Mouse (Mus musculus) kidney, postnatal 0 days (tissue): ENCODE measurements at regions not wholly inside any gene's neighbourhood (a gene's known extent, or its start where the extent isn't known, plus 50 kb on each side); places are given as distances from the start of the nearest gene placed in this dataset.

ENCODE experiments used
- ATAC-seq: fragments of 200-750 bp; cut with Nextera tagmentation; replicated peaks from 2 replicates; pipeline ENCODE4 v1.8.0; 2017; ENCODE audit warnings: low read depth, moderate number of reproducible peaks, moderate TSS enrichment, moderate library complexity; ENCODE audit not compliant: low FRiP score
- DNase-seq: peaks from one replicate; pipeline ENCODE4 v3.0.0-alpha.2; 2016; ENCODE audit warnings: low spot score
- H3K27ac ChIP-seq: fragments of 300-500 bp; sonication (generic); 2 replicates; pipeline ENCODE4 v1.5.1; 2014; ENCODE audit warnings: mild to moderate bottlenecking
- H3K27me3 ChIP-seq: fragments of 300-500 bp; sonication (generic); 2 replicates; pipeline ENCODE4 v1.6.1; 2014; ENCODE audit warnings: low read length, mixed read lengths; ENCODE audit not compliant: insufficient read depth
- H3K36me3 ChIP-seq: fragments of 300-500 bp; sonication (generic); 2 replicates; pipeline ENCODE4 v1.6.1; 2014; ENCODE audit warnings: low read length, mixed read lengths; ENCODE audit not compliant: insufficient read depth
- H3K4me1 ChIP-seq: fragments of 300-500 bp; sonication (generic); replicated peaks from 2 replicates; pipeline ENCODE4 v1.6.1; 2014; ENCODE audit warnings: antibody characterized with exemption, low read length, mixed read lengths; ENCODE audit not compliant: insufficient read depth
- H3K4me2 ChIP-seq: fragments of 300-500 bp; sonication (generic); 2 replicates; pipeline ENCODE4 v1.6.1; 2014; ENCODE audit warnings: mild to moderate bottlenecking, low read length, moderate library complexity, mixed read lengths
- H3K4me3 ChIP-seq: fragments of 300-500 bp; sonication (generic); replicated peaks from 2 replicates; pipeline ENCODE4 v1.5.1; 2014; ENCODE audit warnings: low read depth, low read length
- H3K9ac ChIP-seq: fragments of 300-500 bp; sonication (generic); 2 replicates; pipeline ENCODE4 v1.6.1; 2014; ENCODE audit warnings: low read depth, low read length
- H3K9me3 ChIP-seq: fragments of 300-500 bp; sonication (generic); replicated peaks from 2 replicates; pipeline ENCODE4 v1.6.1; 2016; ENCODE audit warnings: low read length, inconsistent platforms, mixed read lengths
- CTCF ChIP-seq: IDR thresholded peaks from 2 replicates; pipeline ENCODE4 v1.5.1; 2016; ENCODE audit warnings: antibody characterized with exemption, low read depth, mild to moderate bottlenecking, moderate library complexity
- WGBS: fragments of 180-500 bp; shearing (Covaris S2); extraction: QIAGEN DNeasy Blood & Tissue Kit; methylation state at CpG from one replicate; pipeline ENCODE4 v1.1.7; 2014; 5-methylcytosine and 5-hydroxymethylcytosine counted together

DNA sequence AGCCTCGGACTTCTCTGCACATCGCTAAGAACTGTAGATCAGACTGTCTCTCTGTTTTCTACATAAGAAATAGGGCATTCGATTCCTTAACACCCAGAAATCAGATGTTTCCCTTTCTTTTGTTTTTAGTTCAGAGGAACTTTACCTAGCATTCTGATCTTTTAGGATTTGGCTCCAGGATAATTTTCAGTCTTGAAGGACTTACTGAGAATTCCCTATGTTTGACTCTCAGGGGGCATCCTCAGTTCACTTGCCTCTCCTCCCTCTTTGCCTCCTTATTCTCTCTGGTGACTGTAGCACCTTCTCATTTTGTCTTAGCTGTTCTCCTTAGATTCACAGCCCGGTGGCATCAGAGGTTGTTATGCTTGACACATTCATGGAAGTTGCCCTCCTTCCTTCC is 123.8 kb upstream of the Cpm start:
- Histone ChIP-seq H3K9ac (no peak overlapping the region), H3K27me3 (no peaks in the 10 kb centered on the region), H3K36me3 (no peaks in the 10 kb centered on the region), H3K4me1 (no peaks in the 10 kb centered on the region), H3K9me3 (no peaks in the 10 kb centered on the region), H3K27ac (no peak overlapping the region), H3K4me3 (no peak overlapping the region), H3K4me2 (no peak overlapping the region)
- DNase-seq (no peak), ATAC-seq (no peak)
- 66% methylated on average over 4 of the region's 4 CpGs for WGBS
- TF ChIP-seq CTCF, result no peak

DNA sequence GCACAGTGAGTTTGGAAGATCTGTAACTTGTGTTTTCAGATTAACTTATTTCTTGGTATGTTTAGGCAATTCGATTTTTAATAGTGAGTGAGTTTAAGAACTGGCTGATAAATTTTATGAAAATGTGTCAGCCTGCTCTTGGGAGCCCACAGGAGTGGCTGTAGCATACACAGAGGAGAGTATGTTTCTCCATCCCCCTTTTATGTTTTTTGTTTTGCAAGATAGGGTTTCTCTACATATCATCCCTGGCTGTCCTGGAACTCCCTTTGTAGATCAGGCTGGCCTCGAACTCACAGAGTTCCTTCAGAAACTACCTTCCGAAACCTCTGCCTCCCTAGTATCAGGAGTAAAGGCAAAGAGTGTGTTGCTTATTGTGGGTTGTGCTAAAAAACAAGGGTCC is 124.2 kb upstream of the Cpm start:
- TF ChIP-seq CTCF, result no peak
- 72% methylated on average over 3 of the region's 3 CpGs for WGBS
- DNase-seq (no peak), ATAC-seq (no peak)
- Histone ChIP-seq H3K9ac (no peak overlapping the region), H3K4me2 (no peak overlapping the region), H3K27ac (no peak overlapping the region), H3K9me3 (no peaks in the 10 kb centered on the region), H3K36me3 (no peaks in the 10 kb centered on the region), H3K27me3 (no peaks in the 10 kb centered on the region), H3K4me3 (no peak overlapping the region), H3K4me1 (no peaks in the 10 kb centered on the region)

DNA sequence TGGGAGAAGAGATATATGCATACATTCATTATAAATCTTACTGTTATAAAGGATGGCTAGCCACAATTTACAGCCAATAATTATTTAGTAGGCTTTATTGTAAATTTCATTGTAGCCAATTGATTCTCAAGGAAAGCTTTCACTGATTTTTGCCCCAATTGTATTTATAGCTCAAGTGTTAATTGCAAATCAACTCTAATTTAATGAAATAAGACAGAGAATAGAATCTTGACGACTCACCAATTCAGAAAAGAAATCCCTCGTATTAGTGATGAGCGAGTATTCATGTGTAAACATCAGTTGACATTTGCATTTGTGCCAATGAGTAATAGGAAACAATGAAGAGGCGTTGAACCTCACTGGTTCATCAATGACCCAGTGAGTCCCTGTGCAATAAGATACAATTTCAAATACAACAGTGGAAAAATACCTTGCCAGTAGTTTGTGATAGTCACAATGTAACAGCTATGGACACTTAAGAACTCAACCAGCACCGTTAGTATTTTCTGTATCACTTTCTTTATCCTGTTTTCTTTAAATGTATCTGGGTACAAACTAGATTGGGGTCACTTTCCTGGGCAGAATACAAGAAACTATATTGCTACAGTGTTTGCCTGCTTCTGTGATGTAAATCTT is 124.6 kb upstream of the Cpsf6 start:
- no peaks in the 10 kb centered on the region for H3K9me3 ChIP-seq
- H3K27me3 ChIP-seq, result no peaks in the 10 kb centered on the region
- no peak for DNase-seq
- no peak overlapping the region for H3K9ac ChIP-seq
- H3K36me3 ChIP-seq, result no peaks in the 10 kb centered on the region
- H3K4me2 ChIP-seq, result no peak overlapping the region
- H3K4me3 ChIP-seq, result no peak overlapping the region
- no peak for ATAC-seq
- H3K4me1 ChIP-seq, result no peaks in the 10 kb centered on the region
- no peak for TF ChIP-seq CTCF
- no peak overlapping the region for H3K27ac ChIP-seq
- WGBS, result 51% methylated on average over 5 of the region's 5 CpGs

DNA sequence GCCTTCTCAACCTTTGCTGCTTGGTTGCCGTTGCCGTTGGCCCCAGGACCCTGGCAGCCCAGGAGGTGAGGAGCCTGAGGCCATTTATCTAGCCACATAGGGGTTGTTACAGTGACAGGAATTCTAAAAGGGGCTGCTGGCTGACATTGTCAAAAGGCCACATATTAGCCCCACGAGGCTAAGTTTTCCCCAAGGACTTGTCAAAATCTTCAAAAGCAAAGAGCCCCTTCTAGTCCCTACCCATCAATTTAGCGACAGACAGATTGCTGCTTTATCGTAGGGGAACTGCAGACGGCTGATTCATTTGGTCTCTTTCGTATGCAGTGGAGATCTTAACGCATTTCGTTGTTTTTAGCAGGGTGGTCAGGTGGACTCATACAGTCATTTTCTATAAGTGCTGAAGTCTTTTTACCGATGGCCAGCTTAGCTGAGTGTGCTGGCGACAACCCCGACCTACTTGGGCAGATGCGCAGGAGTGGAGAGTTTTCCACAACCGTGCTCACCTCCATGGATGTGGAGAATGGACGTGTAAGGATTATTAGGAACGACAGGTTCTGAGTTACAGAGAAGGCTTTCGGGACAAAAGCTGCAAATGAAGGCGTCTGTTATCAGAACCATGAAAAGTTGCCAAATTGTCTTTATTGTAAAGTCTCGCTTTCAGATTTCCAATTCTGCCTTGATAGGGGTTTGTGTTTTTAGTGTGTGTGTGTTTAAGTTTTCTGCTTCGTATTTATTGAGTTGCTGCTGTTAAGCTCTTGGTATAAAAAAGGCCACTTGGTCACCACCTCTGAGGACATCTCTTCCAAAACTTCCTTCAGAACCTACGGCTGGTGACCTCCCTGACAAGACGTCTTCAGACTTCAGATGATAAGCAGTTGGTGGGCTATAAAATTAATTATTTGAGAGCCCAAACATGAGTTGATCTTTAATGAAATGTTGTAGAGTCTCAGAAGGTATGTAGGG is 123.7 kb upstream of the Cpsf6 start:
- Histone ChIP-seq H3K27ac (no peak overlapping the region), H3K9me3 (no peaks in the 10 kb centered on the region), H3K4me1 (no peaks in the 10 kb centered on the region), H3K9ac (no peak overlapping the region), H3K4me3 (no peak overlapping the region), H3K4me2 (no peak overlapping the region), H3K27me3 (no peaks in the 10 kb centered on the region), H3K36me3 (no peaks in the 10 kb centered on the region)
- DNase-seq, result no peak
- WGBS, result 72% methylated on average over 22 of the region's 22 CpGs
- no peak for TF ChIP-seq CTCF
- no peak for ATAC-seq

DNA sequence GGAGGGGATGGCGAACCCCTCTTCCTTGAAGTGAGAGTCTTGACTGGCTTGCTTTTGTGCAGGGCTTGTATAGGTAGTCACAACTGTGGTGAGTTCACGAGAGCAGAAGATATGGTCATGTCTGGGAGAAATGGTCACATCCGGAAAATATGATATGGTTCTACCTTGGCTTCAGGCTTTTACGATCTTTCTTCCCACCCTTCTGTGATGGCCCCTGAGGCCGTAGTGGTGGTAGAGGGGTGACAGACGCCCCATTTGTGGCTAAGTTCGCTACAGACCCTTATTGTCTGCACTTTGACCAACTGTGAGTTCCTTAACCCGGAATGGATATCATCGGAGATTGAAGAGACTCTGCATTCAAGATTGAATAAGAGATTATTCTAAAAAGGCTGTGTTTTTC is 122.9 kb upstream of the Cpsf6 start:
- H3K27me3 ChIP-seq, result no peaks in the 10 kb centered on the region
- ATAC-seq (no peak), DNase-seq (no peak)
- TF ChIP-seq CTCF, result no peak
- H3K4me3 ChIP-seq, result no peak overlapping the region
- no peaks in the 10 kb centered on the region for H3K4me1 ChIP-seq
- 86% methylated on average over 9 of the region's 9 CpGs for WGBS
- no peak overlapping the region for H3K27ac ChIP-seq
- no peaks in the 10 kb centered on the region for H3K9me3 ChIP-seq
- H3K4me2 ChIP-seq, result no peak overlapping the region
- no peaks in the 10 kb centered on the region for H3K36me3 ChIP-seq
- H3K9ac ChIP-seq, result no peak overlapping the region

DNA sequence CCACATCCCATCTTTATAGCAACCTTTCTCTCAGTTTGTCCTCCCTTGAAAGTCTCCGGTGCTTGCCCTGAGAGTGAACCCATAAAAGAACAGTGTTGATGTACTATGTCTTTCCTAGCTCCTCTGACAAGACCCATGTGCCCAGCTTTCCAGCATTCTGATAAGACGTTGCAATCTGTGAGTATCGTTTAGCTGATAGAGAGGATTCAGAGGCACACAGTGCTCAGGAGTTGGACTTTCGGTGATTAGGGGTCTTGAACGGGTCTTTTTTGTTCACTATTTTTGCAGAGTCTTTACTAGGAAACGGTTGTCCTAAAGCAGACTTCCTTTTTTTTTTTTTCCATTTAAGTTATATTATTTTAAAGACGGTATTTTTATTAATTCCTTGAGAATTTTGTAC is 122.3 kb upstream of the Cpsf6 start:
- no peak overlapping the region for H3K4me2 ChIP-seq
- ATAC-seq (no peak), DNase-seq (no peak)
- WGBS, result 70% methylated on average over 7 of the region's 7 CpGs
- H3K36me3 ChIP-seq, result no peaks in the 10 kb centered on the region
- H3K9ac ChIP-seq, result no peak overlapping the region
- no peak overlapping the region for H3K4me3 ChIP-seq
- no peak overlapping the region for H3K27ac ChIP-seq
- H3K4me1 ChIP-seq, result no peaks in the 10 kb centered on the region
- TF ChIP-seq CTCF, result no peak
- no peaks in the 10 kb centered on the region for H3K27me3 ChIP-seq
- H3K9me3 ChIP-seq, result no peaks in the 10 kb centered on the region
